Mouse (Mus musculus): ENCODE measurements around the gene Rem1.

- no peak for TF ChIP-seq CTCF (IDR thresholded peaks at IDR 0.05; ENCODE audit: borderline replicate concordance, insufficient read depth, low read depth, low read length)
- no peak for TF ChIP-seq POLR2A (IDR thresholded peaks at IDR 0.05; ENCODE audit: borderline replicate concordance, insufficient read depth, low read length)
Observed at GRCm38 (mm10) chr2:152653874-152654715, 27.3 kb downstream of the Rem1 start.
